Mouse (Mus musculus) heart, adult 9 months (tissue): ENCODE results near the gene Aim2.

Source experiments
- DNase-seq, 2 experiments: peaks; one replicate each; pipeline ENCODE4 v3.0.0; 2022; ENCODE audit warnings: low spot score in 2 of 2

The Aim2 gene

DNA sequence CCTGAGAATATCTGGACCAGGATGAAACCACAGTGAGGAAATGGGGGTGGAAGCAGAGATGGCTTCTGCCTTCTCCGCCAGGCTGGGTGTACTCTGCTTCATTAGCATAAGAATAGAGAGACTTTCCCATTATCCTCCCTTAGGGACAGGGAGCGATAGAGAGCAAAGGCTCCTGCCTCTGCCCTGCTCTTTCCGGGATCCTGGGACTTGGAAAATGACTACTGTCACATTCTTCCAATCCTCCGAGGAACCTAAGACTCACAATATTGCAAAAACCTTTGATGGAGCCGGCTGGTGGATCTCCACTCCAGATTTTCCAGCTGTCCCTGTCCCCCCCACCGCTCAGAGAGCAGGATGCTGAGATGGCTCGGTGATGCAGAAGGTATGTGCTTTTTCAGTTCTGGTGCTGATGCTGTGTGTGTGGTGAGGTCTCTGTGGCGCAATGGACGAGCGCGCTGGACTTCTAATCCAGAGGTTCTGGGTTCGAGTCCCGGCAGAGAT is 39.3 kb downstream of the Aim2 start:
- no peak for DNase-seq

- no peak for DNase-seq
Measured at GRCm38 (mm10) chr1:173391754-173392153, 41.1 kb downstream of the Aim2 start.

DNA sequence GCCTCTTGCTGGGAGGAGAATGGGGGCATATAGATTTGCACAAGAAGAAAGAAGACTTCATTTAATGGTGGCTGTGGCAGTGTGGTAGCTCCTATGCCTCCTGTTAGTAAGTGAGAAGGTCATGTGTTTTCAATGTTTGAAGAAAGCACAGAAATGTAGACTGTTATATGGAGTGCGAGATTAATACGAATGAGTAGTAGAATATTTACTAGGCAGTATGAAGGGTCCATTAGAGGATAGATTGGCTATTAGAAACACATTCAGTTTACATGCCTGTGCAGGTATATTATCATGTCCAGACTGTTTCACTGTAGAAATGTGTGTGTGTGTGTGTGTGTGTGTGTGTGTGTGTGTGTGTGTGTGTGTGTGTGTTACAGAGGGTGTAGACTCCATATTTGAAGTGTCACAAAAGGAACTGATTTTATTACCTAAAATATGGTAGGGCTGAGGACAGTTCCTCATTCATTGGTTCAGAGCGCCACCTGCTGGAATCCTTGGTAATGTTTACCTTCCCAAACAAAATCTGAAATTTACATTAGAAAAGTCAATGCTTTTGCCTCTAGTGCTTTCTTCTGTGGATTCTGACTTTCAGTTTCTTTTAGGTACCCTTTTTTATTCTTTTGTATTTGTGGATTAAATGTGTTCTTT is 47.8 kb downstream of the Aim2 start:
- DNase-seq, result peak in 1 of 2 experiments; percentile 22

DNA sequence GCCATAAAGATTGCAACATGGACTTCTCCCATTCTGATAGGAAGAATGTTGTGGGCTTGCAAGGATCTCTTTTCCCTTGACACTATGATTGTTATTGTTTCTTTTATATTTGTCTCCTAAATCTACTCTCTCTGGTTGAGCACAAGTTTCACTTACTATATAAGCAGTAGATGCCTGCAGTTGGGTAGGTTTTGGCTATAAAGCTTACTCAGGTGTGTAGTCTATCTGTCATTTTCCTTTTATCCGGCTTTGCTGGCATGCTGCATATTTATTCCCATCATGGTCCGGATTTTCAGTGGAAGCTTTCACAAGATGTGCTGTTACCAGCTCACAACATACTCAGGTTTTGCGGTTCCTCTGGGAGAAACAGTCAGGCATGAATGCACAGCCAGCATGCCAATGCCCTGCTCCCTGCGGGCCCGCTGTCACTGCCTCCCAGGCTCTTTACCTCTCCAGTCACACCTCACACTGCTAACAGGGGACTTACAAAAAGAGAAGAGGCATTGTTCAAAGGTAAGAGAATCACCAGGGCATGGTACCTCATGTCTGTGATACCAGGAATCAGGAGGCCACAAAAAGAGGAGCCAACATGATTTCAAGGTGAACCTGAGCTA is 54.1 kb downstream of the Aim2 start:
- no peak for DNase-seq

DNA sequence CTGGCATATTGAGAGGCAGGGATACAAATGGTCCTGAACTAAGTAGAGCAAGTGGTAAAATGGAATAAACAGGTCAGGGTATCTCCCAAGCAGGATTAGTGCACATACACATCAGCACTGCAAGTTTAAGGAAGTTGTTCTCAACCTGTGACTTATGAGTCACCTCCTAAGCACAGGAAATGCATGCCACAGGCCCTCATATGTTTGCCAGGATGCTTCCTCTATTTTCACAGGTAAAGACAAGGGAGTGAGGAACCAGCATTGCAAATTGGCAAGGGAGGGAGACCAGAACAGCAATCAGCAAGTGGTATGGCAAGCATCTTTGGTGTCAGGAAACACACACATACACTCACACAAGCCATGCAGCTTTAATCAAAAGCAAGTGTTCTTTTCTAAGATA is 58.4 kb downstream of the Aim2 start:
- DNase-seq, result no peak

- no peak for DNase-seq
Measured at GRCm38 (mm10) chr1:173411863-173412262, 61.2 kb downstream of the Aim2 start.

- DNase-seq, result no peak
Measured at GRCm38 (mm10) chr1:173414631-173415030, 64.0 kb downstream of the Aim2 start.

- DNase-seq, result no peak
Measured at GRCm38 (mm10) chr1:173418516-173418915, 67.8 kb downstream of the Aim2 start.

GRCm38 (mm10) chr1:173418936-173419621 is 68.4 kb downstream of the Aim2 start:
- DNase-seq, result peak; percentile 8 to 51

GRCm38 (mm10) chr1:173420374-173420773 is 69.7 kb downstream of the Aim2 start:
- peak; percentile 31 to 50 for DNase-seq

DNA sequence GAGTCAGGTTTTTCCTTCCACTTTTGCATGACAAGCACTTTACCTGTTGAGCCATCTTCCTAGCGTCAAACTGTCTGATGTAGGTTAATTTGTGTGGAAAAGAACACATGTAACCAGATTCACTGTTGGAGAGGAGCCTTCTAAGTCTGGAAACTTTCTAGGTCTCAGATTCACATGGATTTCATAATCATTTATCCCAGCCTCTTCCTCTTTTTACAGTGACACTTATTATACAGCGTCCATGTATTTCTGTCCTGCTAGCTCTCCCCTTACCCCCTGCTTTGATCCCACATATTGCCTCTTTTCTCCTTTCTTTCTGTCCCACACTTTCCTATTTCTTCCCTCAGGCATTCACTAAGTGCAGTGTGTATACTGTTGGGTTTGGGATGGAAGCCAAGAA is 75.7 kb downstream of the Aim2 start:
- DNase-seq, result no peak

GRCm38 (mm10) chr1:173427385-173427784 is 76.7 kb downstream of the Aim2 start:
- DNase-seq, result peak; percentile 20 to 41

DNA sequence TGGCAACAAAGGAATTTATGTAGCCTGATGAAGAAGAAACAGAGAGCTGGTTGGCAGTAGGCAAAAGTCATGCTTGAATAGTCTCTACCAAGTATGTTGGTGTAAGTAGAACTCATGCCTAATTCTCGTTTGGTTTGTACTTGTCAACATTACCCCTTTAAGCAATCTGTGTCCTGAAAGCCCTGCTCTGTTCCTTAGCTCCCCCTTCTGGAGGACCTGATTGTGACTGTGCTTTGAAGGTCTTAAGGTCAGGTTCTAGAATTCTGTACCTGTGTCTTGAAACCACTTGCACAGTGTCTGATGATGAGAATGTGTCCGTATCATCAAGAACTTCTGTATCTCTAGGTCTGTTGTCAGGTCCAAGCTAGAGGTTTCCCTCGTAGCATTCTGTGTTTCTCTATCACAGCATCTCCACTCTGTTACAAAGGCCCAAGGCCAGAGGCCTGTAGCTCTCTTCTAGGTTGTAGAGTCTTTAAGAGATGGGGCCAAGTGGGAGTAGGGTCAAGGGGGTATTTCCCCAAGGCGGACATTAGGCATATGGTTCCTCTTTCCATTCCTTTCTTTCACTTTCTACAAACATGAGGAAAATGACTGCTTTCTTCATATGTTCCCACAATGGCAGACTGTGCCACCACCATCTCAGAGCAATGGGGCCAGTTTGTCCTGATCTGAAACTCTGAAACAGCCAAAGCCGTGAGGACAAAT is 79.5 kb downstream of the Aim2 start:
- no peak for DNase-seq

DNA sequence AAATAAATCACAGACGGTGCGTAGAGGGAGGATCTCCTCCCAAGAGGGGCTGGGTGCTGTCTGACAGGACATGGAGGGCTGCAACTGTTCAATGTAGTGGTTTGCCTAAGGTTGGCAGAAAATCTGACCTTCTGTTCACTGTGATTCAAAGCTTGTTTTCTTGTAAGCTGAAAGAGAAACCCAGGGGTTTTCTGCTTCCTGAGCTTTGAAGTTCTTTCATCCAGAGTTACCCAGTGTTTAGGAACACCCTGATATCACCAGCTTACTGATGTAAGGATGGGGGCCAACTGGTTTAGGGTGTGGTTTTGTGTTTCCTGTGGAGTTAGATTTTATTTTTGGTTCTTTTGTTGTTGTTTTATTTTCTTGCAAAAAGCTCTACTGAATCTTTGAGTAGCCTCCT is 81.7 kb downstream of the Aim2 start:
- no peak for DNase-seq

- no peak for DNase-seq
Measured at GRCm38 (mm10) chr1:173437161-173437953, 86.7 kb downstream of the Aim2 start.

- DNase-seq, result no peak
Measured at GRCm38 (mm10) chr1:173440681-173441080, 90.0 kb downstream of the Aim2 start.

DNA sequence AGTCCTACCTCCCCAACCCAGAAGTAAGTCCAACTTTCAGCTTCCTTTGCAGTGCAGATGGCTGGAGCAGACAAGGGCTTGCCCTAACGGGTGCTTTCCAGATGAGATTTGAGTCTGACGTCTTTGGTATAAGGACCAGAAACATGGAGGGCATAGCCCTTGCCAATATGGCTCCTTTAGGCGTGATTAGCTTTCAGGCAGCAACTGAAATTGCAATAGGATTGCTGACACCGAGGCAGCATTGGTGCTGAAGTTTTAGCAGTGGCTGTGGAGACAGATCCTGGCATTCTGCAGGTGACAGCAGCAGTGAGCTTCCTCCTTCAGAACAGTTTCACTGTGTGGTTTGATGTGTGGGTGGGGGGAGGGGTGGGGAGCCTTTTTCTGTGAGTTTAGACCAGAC is 90.5 kb downstream of the Aim2 start:
- no peak for DNase-seq

- DNase-seq, result no peak
Measured at GRCm38 (mm10) chr1:173443061-173443460, 92.4 kb downstream of the Aim2 start.

- DNase-seq, result no peak
Measured at GRCm38 (mm10) chr1:173447067-173447466, 96.4 kb downstream of the Aim2 start.

DNA sequence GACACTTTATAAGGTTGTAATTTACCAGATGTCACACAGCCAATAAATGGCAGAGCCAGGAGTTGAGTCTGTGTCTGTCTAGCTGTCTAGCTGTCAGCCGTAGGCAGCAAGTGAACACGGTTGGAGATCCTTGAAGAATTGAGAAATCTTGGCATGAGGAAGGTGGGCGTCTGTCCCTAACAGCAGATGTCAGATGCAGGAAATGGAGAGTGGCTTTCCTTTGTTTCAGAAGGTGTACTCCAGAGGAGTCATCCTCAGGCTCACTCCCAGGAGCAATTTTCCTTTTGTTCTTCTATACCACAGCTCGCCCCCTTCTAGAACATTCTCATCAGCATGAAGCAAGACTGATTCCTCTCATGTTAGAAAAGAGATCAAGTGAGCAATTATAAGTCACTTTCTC is 99.9 kb downstream of the Aim2 start:
- no peak for DNase-seq

DNA sequence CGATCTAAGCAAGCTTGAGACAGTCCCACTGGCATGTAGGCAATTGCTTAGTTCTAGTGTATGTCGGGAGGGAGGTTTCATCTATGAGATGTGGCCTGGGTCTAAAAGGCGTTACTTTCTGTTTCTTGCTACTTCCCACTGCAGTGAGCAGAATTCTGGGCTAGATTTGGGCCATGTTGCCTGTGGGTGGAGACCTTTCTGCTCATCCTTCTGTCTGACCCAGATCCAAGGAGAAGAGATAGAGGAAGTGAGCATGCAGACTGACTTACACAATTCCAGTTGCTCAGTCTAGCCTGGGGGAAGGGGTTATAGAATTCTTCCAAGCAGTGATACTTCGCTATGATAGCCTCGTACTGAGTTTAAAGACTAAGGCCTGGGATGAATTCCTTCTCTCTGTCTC is 101.0 kb downstream of the Aim2 start:
- DNase-seq, result peak in 1 of 2 experiments; percentile 24
